Mouse (Mus musculus) retina, postnatal 7 days (tissue): ENCODE results near the gene Olfr325.
"Not testable (repeated sequence)": the region's sequence is repeated elsewhere in the genome, so short reads cannot be mapped to it uniquely, and the experiment has no call there.

ENCODE experiments used
- DNase-seq: peaks from one replicate; pipeline ENCODE4 v3.0.0-alpha.2; 2012; ENCODE audit warnings: low read depth, low spot score

Olfr325 gene

DNA sequence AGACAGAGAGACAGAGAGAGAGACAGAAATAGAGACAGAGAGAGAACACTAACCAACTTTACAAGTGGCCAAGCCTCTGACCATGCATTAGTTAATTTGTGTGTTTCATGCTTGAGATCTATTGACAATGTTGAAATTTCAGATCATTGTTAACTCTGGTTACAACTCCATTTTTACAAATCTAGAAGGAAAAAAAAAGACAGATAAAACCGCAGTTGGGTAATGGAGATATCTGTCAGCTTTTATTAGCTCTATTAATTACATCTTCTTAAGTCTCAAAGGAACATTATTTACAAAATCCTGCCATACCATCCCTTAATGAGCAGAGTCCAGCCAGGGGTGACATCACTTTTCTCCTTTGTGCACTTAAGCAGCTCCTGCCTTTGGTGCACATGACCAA lies at the start of gene Olfr325:
TSS of gene Olfr325 (plus strand) at position 301 of the 400 bp plus-strand sequence.
- no peak for DNase-seq

DNA sequence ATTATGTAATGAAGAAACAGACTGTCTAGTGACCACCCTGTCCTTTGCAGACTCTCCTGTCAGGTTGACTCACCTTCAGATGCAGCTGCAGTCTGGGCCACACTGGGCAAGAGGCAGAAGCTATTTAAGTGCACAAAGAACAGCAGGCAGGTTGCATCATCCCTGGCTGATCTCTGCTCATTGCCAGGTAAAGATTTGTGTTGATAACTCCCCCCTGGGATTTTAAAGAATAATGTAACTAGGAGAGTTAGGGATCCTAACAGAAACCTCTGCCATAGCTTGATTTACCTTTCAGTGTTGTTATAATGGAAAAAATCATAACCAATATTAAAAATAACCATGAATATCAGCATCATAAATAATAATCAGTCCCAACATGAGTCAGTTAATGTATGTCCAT lies 42.8 kb upstream of the Olfr325 start, which contains the start of gene Olfr330:
TSS of gene Olfr330 (minus strand) at position 101 of the 400 bp plus-strand sequence.
- DNase-seq, result not testable (repeated sequence)

- DNase-seq, result no peak
Measured at GRCm38 (mm10) chr11:58546322-58546721, 31.2 kb upstream of the Olfr325 start, which contains the start of gene Olfr329-ps. Gene Olfr329-ps, minus strand, starts transcription at chr11:58546422.

- DNase-seq, result no peak
Measured at GRCm38 (mm10) chr11:58555536-58555935, 22.0 kb upstream of the Olfr325 start, which contains the start of gene Olfr328. Gene Olfr328, minus strand, starts transcription at chr11:58555636.

DNA sequence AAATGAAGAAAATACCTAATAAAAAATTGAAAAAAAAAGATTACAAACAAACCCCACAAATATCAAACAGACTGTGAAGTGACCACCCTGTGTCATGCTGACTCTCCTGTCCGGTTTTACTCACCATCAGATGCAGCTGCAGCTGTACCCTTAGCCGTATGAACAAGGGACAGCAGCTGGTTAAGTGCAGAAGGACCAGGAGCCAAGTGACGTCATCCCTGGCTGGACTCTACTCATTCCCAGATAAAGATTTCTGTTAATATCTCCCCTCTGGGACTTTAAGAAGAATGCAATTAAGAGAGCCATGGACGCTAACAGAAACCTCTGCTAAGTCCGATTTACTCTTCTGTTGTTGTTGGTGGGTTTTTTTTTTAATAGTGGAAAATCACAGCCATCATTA lies 7.1 kb upstream of the Olfr325 start, which contains the start of gene Olfr224:
TSS of gene Olfr224 (minus strand) at position 149 of the 400 bp plus-strand sequence.
- no peak for DNase-seq

DNA sequence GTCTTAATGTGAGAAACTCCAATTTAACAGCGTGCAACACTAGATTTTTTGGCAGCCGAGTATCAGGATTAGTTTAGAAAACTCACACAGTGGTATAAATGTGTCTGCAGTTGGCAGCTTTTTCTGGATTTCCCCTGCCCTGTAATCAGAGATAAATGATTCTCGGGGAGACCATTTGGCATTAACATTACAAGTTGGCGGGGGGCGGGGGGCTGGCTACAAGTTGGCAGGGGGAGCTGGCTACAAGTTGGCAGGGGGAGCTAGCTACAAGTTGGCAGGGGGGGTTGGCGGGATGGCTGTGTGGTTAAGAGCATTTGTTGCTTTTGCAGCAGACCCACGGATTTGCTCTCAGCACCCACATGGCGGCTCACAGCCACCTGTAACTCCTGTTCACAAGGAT lies 1.1 kb downstream of the Olfr325 start:
- DNase-seq, result no peak

- peak; percentile 19 for DNase-seq
Measured at GRCm38 (mm10) chr11:58587898-58588348, 10.4 kb downstream of the Olfr325 start.

DNA sequence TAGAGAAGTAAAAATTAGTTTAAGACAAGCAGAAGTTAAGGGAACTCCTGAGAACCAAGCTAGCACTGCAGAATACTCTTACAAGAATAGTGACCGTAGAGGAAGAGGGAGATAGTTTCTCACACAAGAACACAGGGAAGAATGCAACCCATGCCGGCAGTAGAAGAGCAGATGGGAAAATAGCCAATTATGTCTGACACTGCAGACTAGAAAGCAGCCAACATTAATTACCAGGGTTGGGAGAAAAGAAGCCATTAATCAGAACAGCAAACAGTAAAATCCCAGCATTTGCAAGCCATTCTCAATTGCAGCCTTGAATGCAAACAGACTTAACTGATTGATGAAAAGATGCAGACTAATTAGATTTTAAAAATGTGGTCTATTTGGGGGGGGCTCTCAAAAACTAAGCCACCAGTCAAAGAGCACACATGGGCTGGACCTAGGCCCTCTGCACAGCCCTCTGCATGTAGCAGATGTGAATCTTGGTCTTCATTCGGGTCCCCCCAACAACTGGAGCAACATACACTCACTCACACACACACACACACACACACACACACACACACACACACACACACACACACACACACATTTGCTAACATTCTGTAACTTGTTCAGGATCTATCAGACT lies 11.2 kb downstream of the Olfr325 start:
- no peak for DNase-seq

DNA sequence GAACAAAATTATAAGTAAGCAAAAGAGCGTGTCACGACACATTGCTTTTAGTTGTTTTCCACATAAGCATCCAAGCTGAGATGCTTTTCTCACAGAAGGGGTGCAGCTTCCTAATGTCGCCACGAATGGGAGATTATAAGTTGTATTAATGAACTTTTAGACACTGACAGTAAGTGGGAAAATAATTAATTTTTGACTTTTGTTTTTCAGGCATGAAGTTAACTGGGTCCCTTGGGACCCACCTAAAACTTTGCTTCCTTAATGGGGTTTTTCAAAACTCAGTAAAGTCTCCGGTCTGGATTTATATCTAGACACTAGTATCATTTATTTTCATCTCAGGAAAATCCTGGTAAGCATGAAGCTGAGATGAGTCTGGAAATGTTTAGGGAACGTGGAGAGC lies 17.3 kb downstream of the Olfr325 start, which contains the start of gene Olfr324:
TSS of gene Olfr324 (plus strand) at position 301 of the 400 bp plus-strand sequence.
- no peak for DNase-seq

- DNase-seq, result no peak
Measured at GRCm38 (mm10) chr11:58597837-58598236, 20.3 kb downstream of the Olfr325 start.

DNA sequence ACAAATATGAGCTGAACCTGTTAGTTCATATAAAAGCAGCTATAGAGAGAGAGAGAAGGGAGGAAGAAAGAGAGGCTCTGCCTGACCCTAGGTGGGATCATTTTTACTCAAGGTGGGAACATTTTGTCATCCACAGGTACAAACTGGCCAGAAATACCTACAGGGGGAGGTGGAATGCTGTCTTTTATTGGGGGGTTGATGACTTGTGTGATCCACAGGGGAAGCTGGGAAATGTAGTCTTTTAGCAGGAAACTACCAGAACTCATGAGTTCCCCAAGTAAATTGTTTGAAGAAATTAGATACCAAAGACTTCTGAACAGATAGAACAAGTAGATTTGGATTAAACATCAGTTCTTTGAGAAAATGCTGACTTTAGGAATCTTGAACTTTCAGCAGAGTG lies 24.5 kb downstream of the Olfr325 start:
- no peak for DNase-seq

DNA sequence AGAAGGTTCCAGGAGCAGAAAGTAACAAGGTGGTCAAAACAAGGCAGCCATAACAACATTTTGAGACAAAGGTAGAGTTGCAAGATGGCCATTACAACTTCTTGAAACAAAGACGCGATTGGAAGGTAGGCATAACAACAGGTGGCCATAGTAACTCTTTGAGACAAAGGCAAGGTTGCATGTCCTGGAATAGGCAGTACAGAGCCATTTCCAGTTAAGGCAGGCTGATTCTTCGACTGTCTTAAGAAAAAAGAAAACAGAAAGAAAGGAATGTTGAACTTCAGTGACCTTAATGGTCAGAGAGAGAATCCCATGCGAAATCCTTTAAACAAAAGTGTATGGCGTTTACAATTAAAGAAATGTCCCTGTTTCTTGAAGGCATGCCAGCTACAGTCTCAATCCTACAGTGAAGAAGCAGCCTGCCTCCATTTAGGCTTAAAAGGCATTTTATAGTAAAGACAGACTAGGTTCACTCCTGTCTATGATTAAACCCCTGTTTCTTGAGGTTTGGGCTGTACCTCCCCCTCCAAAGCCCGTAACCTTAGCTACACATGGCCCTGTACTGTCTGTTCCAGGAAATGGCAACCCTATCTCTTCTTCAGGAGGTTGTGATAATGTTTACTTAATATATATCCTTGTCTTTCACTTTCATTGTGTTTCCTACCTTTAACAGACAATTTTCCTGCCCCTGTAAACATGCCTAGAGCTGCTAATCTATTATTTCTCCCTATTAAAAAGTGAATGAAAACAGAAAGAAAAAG lies 25.4 kb downstream of the Olfr325 start:
- no peak for DNase-seq

DNA sequence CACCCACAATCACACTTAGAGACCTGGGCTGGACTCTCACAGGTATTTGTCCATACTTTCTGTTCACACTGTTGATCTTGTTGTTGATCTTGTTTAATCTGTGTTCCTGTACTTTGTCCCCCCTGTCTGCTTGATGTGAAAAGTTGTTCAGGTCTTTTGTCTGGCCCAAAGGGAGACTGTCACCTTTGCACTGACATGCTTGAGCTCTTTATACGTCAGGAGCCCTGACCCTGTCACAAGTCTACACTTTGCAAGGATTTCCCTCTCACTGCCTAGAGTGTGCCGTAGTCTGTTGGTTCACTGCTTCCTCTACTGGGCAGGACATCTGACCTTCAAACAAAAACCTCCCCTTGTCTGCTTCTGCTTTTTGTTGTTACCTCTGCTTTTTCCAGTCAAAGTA lies 27.2 kb downstream of the Olfr325 start:
- no peak for DNase-seq

DNA sequence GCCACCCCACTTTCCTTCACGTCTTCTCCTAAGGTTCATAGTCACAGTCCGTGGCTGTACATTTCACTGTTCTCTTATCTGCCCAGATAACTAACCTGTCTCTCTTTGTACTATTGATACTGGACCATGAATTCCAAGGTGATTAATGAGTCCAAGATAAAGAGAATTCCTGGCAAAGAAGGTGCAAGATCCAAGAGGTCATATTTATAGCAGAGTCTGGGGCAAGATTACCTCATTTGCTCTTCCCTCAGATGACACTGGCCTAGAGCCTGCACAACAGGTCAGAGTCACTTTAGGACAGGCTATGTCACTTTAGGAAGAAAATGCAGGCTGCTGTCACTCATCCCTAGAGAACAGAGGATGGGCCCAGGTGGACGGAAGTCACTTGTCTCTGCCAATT lies 27.7 kb downstream of the Olfr325 start:
- DNase-seq, result no peak

DNA sequence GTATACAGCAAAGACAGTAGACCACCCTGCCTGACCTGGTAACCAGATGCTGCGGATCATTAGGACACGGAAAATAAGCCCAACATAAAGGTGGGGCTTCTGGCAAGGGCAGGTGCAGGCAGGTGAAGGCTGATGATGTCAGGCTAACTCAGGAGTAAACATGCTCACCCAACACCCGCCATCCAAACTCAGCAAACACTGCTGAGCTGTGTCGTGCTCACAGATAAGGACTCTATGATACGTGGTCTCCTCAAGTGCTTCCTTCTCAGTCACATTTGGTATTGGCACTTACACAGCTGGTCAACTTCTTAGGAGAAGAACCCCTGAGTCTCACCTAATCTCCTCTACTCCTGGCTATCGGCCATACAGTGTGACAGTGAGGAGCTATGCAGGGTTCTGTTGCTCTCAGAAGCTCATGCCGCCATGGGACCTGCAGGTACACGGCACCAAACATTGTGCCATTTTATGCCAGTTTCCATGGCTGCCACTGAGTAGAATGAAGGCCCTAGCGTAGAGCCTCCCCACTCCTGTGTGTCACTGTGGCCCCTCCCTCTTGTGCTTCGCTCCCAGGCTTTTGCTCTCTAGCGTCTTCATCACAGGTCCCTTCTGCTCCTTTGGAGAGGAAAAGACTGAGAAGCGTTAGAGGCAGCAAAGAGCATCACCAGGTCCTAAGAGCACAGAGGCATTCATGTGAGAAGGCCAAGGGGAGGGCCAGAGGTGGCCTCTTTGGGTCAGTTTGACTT lies 28.8 kb downstream of the Olfr325 start:
- no peak for DNase-seq

- no peak for DNase-seq
Measured at GRCm38 (mm10) chr11:58607030-58607429, 29.5 kb downstream of the Olfr325 start.

DNA sequence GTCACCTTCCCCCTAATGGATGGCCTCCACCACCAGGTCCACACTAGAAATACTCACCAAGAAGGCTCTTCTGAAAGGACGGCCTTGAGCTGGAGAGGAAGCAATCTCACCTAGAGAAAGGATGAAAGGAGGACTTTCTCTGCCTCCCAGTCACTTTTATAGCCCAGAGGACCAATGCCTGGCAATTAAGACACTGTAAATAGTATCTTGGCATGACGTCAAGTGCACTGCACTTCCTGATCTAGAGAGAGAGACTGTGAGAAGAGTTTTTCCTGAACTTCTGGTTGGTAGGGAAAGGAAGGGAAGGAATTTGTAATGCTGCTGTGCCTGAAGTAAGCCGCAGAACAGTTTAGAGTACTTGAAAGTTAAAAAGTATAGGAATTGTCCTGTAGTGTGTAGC lies 35.8 kb downstream of the Olfr325 start:
- DNase-seq, result no peak

DNA sequence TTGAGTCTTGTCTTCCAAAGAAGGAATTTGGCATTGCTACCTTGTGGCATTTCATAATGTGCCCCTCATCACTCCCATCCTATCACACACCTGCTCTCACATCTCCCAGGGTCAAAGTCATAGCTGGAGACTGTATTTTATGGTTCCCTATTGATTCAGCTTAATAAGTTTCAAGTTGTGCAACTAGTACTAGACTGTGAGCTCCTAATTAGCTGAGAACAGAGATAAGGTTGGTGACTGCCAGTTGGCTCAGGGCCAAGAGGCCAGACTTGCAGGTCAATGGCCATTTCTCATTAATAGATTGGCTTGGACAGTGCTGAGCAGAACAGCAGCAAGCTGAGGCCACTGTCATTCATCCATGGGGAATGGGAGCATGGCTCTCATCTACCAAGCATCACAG lies 37.0 kb downstream of the Olfr325 start:
- no peak for DNase-seq

GRCm38 (mm10) chr11:58615975-58616374 lies 38.4 kb downstream of the Olfr325 start, which contains the start of gene 2210407C18Rik:
Gene 2210407C18Rik, minus strand, starts transcription at chr11:58616075.
- DNase-seq, result no peak

DNA sequence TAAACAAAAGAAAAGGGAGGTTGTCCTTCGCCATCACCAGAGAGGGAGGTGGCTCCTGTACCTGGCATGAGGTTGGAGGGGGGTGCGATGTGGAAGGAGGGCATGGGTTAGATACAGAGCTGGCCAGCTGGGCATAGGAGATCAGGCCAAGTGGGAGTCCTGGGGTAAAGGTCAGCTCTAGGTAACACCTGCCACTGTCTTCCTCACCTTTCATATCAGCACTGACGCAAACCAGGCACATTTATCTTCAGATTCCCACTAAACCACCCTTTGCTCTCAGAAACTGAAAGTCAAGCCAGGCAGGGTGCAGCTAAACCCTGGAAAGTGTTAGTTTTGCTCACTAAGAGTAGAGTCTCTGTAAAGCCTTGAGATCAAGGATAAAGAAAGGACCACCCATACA lies 40.8 kb downstream of the Olfr325 start:
- DNase-seq, result no peak

- no peak for DNase-seq
Measured at GRCm38 (mm10) chr11:58618793-58619192, 41.3 kb downstream of the Olfr325 start.

- no peak for DNase-seq
Measured at GRCm38 (mm10) chr11:58626146-58626545, 48.6 kb downstream of the Olfr325 start.
